Mouse (Mus musculus) megakaryocyte, embryonic 14.5 days (primary cell): ENCODE results near the gene Zbtb20.

Experiments used
- FLI1 ChIP-seq: IDR thresholded peaks from 2 replicates; pipeline ENCODE4 v1.6.1; 2012; ENCODE audit warnings: low read length, inconsistent platforms, mixed read lengths
- GATA1 ChIP-seq: IDR thresholded peaks from 3 replicates; pipeline ENCODE4 v1.6.1; 2012; ENCODE audit warnings: mixed read lengths, low read length, inconsistent platforms, borderline replicate concordance

GRCm38 (mm10) chr16:43476921-43477320 is 601.2 kb downstream of the Zbtb20 start:
- TF ChIP-seq GATA1: no peak
- TF ChIP-seq FLI1: no peak
